Mouse (Mus musculus): Measurements from ENCODE around the gene Rab2b. TPM values are rescaled to one million over a fixed set of nuclear protein-coding genes. Genes with fewer than 3 reads are reported as not detected.

The Rab2b gene
- polyA plus RNA-seq, 1 experiment = 7.3 TPM

DNA sequence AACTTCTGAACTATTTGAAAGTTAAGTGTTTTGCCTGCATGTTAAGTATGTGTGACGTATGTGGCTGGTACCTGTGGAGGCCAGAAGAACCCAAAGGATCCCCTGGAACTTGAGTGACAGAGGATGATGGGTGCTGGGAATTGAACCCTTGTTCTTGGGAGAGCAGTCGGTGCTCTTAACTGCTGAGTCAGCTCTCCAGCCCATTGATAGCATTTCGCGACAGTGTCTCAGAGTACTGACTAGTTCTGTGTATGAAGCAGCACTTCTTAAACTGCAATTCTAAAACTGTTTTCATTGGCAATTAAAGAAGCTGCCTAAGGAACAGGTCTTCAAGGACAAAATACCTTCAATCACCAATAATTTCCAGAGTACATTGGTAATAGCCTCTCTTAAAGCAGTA, 2.1 kb downstream of the Rab2b start:
- peaks cover 8% of the 10 kb centered on the region for H3K36me3 ChIP-seq (ENCODE audit: control insufficient read depth, insufficient read depth, low read length)
- H3K4me3 ChIP-seq (ENCODE audit: extremely low read depth, insufficient read depth, insufficient read length) = no peak overlapping the region
- DNase-seq (ENCODE audit: low read depth in 1 of 2, low spot score in 2 of 2) = no peak
- H3K27ac ChIP-seq (ENCODE audit: insufficient read depth, low read length) = no peak overlapping the region
- 0 out of 2 replicates have a peak, but pooled peaks cover 3% of the 10 kb centered on the region for H3K4me1 ChIP-seq (ENCODE audit: control insufficient read depth, insufficient read depth, insufficient read length)
- WGBS = 94% methylated on average over 4 of the region's 4 CpGs
- TF ChIP-seq CTCF (IDR thresholded peaks at IDR 0.05; ENCODE audit: extremely low read depth, insufficient read depth, insufficient read length, insufficient replicate concordance) = no peak
- no peak for TF ChIP-seq POLR2A (IDR thresholded peaks at IDR 0.05; ENCODE audit: low read depth, low read length)
- H3K27me3 ChIP-seq (ENCODE audit: control insufficient read depth, insufficient read depth, low read length) = no peaks in the 10 kb centered on the region

DNA sequence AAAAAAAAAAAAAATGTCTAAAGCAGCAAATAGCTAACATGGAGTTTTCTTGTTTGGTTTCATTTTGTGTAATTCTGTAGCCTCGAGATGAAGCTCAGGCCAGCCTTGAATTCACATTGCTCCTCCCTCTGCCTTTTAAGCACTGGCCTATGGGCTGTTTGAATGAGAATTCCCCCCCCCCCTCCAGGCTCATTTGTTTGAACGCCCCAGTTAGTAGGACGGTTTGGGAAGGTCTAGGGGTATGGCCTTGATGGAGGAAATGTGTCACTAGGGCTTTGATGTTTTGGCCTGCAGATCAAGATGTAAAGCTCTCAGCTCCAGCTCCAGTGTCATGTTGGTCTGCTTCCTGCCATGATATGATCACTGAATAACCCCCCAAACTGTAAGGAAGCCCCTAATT, 6.6 kb downstream of the Rab2b start:
- no peak overlapping the region for H3K4me3 ChIP-seq (ENCODE audit: extremely low read depth, insufficient read depth, insufficient read length)
- peaks cover 11% of the 10 kb centered on the region for H3K36me3 ChIP-seq (ENCODE audit: control insufficient read depth, insufficient read depth, low read length)
- WGBS = 70% methylated on average over 3 of the region's 3 CpGs
- H3K4me1 ChIP-seq (ENCODE audit: control insufficient read depth, insufficient read depth, insufficient read length) = no peaks in the 10 kb centered on the region
- H3K27me3 ChIP-seq (ENCODE audit: control insufficient read depth, insufficient read depth, low read length) = no peaks in the 10 kb centered on the region
- no peak for DNase-seq (ENCODE audit: low read depth in 1 of 2, low spot score in 2 of 2)
- no peak for TF ChIP-seq POLR2A (IDR thresholded peaks at IDR 0.05; ENCODE audit: low read depth, low read length)
- no peak for TF ChIP-seq CTCF (IDR thresholded peaks at IDR 0.05; ENCODE audit: extremely low read depth, insufficient read depth, insufficient read length, insufficient replicate concordance)
- no peak overlapping the region for H3K27ac ChIP-seq (ENCODE audit: insufficient read depth, low read length)

DNA sequence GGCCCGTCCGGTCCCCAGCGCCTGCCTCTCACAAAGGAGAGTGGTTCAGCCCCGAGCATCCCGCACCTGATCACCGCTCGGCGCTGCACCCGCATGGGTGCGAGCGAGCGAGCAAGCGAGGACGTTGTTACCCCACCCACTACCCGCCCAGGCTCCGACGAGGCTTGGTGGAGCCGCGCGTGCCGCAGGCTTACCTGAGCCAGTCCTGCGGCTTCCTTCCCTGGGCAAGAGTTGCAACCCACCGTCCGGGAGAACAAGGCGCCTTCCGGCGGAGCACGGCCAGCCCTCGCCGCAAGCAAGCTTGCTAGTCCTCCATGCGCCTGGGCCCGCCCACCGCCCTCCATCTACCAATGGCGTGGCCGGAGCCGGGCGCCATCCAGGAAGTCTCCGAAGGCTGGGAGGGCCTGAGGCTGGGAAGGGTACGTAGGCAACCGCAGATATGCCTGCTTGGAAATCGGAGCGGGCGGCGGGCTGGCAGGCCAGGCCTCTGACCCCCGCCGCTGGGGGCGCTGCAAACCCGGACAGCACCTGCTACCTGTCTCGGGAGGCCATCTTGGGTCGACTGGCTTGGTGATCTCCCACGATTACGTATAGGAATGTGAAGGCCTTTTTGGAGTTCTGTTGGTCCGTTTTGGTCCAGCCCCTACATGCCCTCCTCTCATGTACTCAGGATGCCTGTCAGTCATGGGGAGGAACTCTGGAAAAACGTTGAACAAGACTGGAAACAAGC, 21.7 kb downstream of the Rab2b start, which contains the start of gene Chd8:
Gene Chd8, minus strand, starts transcription at position 297 of the 730 bp plus-strand sequence.
- Histone ChIP-seq H3K27ac (ENCODE audit: insufficient read depth, low read length) (peak within 1 kb of the TSS; percentile 82), H3K4me1 (ENCODE audit: control insufficient read depth, insufficient read depth, insufficient read length) (peaks cover 5% of the 10 kb centered on the region), H3K27me3 (ENCODE audit: control insufficient read depth, insufficient read depth, low read length) (no peaks in the 10 kb centered on the region), H3K36me3 (ENCODE audit: control insufficient read depth, insufficient read depth, low read length) (peaks cover 1% of the 10 kb centered on the region; the same call in 1 of the 2 replicates), H3K4me3 (ENCODE audit: extremely low read depth, insufficient read depth, insufficient read length) (peak within 1 kb of the TSS; percentile 75)
- peak; percentile 94 to 98 for DNase-seq (ENCODE audit: low read depth in 1 of 2, low spot score in 2 of 2)
- TF ChIP-seq POLR2A (IDR thresholded peaks at IDR 0.05; ENCODE audit: low read depth, low read length) (peak; percentile 79), CTCF (IDR thresholded peaks at IDR 0.05; ENCODE audit: extremely low read depth, insufficient read depth, insufficient read length, insufficient replicate concordance) (peak; percentile 91)
- WGBS = under 1% methylated on average over 54 of the region's 54 CpGs

DNA sequence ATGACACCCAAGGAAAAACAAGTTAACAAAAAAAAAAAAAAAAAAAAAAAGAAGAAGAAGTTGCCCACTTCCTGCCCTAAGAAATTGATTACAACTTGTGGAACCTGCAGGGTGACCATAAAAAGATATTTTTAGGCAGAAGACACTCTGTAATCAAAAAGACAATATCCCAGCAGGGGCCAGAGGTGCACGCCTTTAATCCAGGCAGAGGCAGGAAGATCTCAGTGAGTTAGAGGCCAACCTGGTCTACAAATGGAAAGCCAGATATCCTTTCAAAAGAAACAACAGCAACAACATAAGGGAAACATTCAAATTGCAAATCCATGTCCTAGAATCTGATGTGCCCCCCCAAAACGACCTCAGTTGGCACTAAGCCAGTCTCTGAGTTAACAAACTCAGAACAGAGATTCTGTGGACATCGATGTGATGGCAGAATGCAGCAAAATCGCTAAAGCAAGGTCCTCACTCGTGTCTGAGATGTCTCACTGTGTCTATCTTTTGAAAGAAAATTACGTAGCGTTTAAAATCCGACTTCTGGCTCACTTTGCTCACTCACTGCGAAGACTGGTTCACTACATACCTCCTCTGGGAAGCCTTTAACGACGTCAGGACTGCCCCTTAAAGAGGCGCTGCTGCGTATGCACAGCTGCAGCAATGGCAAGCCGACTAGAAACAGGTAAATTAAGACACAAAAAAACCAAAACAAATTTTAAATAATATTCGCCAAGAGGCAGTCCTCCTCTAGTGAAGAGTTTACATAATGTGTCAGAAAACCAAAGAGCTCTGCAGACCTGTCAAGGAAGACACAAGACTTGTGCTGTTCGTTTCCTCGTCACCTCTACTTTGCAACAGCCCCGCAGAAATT, 22.8 kb downstream of the Rab2b start:
- 2% methylated on average over 18 of the region's 18 CpGs for WGBS
- DNase-seq (ENCODE audit: low read depth in 1 of 2, low spot score in 2 of 2) = no peak
- Histone ChIP-seq H3K36me3 (ENCODE audit: control insufficient read depth, insufficient read depth, low read length) (no peaks in the 10 kb centered on the region; the same call in 1 of the 2 replicates), H3K4me3 (ENCODE audit: extremely low read depth, insufficient read depth, insufficient read length) (peak overlapping the region; percentile 75), H3K27me3 (ENCODE audit: control insufficient read depth, insufficient read depth, low read length) (no peaks in the 10 kb centered on the region), H3K4me1 (ENCODE audit: control insufficient read depth, insufficient read depth, insufficient read length) (peaks cover 5% of the 10 kb centered on the region), H3K27ac (ENCODE audit: insufficient read depth, low read length) (peak overlapping the region; percentile 82; the same call in 1 of the 2 replicates)
- TF ChIP-seq POLR2A (IDR thresholded peaks at IDR 0.05; ENCODE audit: low read depth, low read length) (no peak), CTCF (IDR thresholded peaks at IDR 0.05; ENCODE audit: extremely low read depth, insufficient read depth, insufficient read length, insufficient replicate concordance) (no peak)

DNA sequence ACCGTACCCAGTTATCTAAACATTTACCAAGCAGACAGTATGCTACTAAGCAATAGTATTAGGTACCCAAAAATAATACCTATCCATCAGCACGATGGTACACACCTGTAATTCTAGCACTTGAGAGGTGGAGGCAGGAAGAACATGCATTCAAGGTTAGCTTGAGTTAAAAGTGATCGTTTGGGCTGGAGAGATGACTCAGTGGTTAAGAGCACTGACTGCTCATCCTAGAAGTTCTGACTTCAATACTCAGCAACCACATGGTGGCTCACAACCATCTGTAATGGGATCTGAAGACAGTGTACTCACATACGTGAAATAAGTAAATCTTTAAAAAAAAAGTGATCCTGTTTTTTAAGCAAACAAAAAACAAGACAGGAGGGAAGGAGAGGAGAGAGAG, 33.2 kb downstream of the Rab2b start:
- H3K4me1 ChIP-seq (ENCODE audit: control insufficient read depth, insufficient read depth, insufficient read length) = peaks cover 9% of the 10 kb centered on the region
- DNase-seq (ENCODE audit: low read depth in 1 of 2, low spot score in 2 of 2) = no peak
- TF ChIP-seq POLR2A (IDR thresholded peaks at IDR 0.05; ENCODE audit: low read depth, low read length) = no peak
- TF ChIP-seq CTCF (IDR thresholded peaks at IDR 0.05; ENCODE audit: extremely low read depth, insufficient read depth, insufficient read length, insufficient replicate concordance) = no peak
- no peak overlapping the region for H3K27ac ChIP-seq (ENCODE audit: insufficient read depth, low read length)
- H3K27me3 ChIP-seq (ENCODE audit: control insufficient read depth, insufficient read depth, low read length) = no peaks in the 10 kb centered on the region
- WGBS = 72% methylated on average over 4 of the region's 4 CpGs
- no peak overlapping the region for H3K4me3 ChIP-seq (ENCODE audit: extremely low read depth, insufficient read depth, insufficient read length)
- no peaks in the 10 kb centered on the region for H3K36me3 ChIP-seq (ENCODE audit: control insufficient read depth, insufficient read depth, low read length)

- Histone ChIP-seq H3K4me1 (ENCODE audit: control insufficient read depth, insufficient read depth, insufficient read length) (peaks cover 9% of the 10 kb centered on the region), H3K4me3 (ENCODE audit: extremely low read depth, insufficient read depth, insufficient read length) (peak overlapping the region; percentile 26; the same call in 1 of the 2 replicates), H3K36me3 (ENCODE audit: control insufficient read depth, insufficient read depth, low read length) (no peaks in the 10 kb centered on the region), H3K27me3 (ENCODE audit: control insufficient read depth, insufficient read depth, low read length) (no peaks in the 10 kb centered on the region), H3K27ac (ENCODE audit: insufficient read depth, low read length) (0 out of 2 replicates have a peak overlapping the region, but pooled peaks have one; percentile 8)
- 14% methylated on average over 7 of the region's 7 CpGs for WGBS
- TF ChIP-seq POLR2A (IDR thresholded peaks at IDR 0.05; ENCODE audit: low read depth, low read length) (no peak), CTCF (IDR thresholded peaks at IDR 0.05; ENCODE audit: extremely low read depth, insufficient read depth, insufficient read length, insufficient replicate concordance) (no peak)
- no peak for DNase-seq (ENCODE audit: low read depth in 1 of 2, low spot score in 2 of 2)
Measured at GRCm38 (mm10) chr14:52244690-52245042, 34.7 kb downstream of the Rab2b start.

All from spleen, adult 2 months (tissue).